Comparison of ENCODE assay signal across 9 mouse cellular contexts in the genomic region with DNA sequence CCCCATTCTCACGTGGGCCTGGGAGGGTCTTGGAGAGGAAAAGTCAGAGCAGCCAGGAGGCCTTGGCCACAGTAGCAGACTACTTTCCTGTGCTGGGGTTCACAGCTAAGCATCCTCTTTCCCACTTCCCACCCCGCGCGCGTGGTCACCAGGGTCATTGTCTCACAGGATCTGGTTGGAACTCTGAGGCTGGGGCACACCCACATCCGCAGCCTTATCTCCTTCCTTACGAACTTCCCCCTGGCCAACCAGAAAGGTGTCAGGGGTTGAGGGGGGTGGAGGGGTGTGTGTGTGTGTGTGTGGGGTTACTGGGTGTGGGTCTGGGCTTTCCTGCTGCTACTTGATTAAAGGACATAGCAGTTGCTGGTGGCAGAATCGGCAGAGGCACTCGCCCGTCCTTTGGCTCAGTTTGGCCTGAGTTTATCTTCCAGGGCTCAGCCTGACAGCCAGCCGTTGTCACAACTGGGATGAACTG. TPM values are rescaled to one million over a fixed set of nuclear protein-coding genes. Genes with fewer than 3 reads are reported as not detected.
DNase-seq lines count a peak whose midpoint lies in the region; ATAC-seq and TF ChIP-seq lines count a peak whose summit lies in the region.
"Had no signal": no experiment of that assay in that cellular context is flagged by ENCODE, and none has a peak within 500 bp of the region (broad histone marks: within the 10 kb centered on the region; RNA-seq: fewer than 3 reads in every experiment).

No protein-coding gene starts in this region.

- no peak overlapping the region for H3K4me3 ChIP-seq in gastrocnemius, adult 2 months
- H3K4me3 ChIP-seq in heart, embryonic 14.5 days (ENCODE audit: control insufficient read depth in 1 of 2, insufficient read depth in 1 of 2, low read depth in 1 of 2, low read length in 2 of 2) = no peak overlapping the region
- no peak overlapping the region for H3K4me3 ChIP-seq in liver, embryonic 11.5 days (ENCODE audit: low read depth, low read length)
- H3K4me3 ChIP-seq: midbrain, embryonic 12.5 days had no signal

- H3K9me3 ChIP-seq in heart, embryonic 14.5 days (ENCODE audit: control insufficient read depth, low read length) = no peaks in the 10 kb centered on the region
- H3K9me3 ChIP-seq in liver, embryonic 11.5 days (ENCODE audit: control insufficient read depth, low read length) = no peaks in the 10 kb centered on the region
- H3K9me3 ChIP-seq: midbrain, embryonic 12.5 days had no signal

- peak; percentile 72 for ATAC-seq in heart, embryonic 14.5 days (ENCODE audit: insufficient number of reproducible peaks, insufficient read depth, low FRiP score, low read depth)
- peak; percentile 84 for ATAC-seq in liver, embryonic 11.5 days (replicated peaks; ENCODE audit: low FRiP score)
- no peak for ATAC-seq in frontal cortex, adult (ENCODE audit: low TSS enrichment)

- no peak overlapping the region for H3K9ac ChIP-seq in heart, embryonic 14.5 days (ENCODE audit: low read length)
- H3K9ac ChIP-seq in liver, embryonic 11.5 days (ENCODE audit: low read depth, low read length) = no peak overlapping the region
- H3K9ac ChIP-seq: midbrain, embryonic 12.5 days had no signal

- DNase-seq in gastrocnemius, adult 2 months = peak; percentile 66
- no peak for DNase-seq in gastrocnemius, postnatal 10 days
- DNase-seq in liver, embryonic 11.5 days (ENCODE audit: low spot score) = peak; percentile 73
- DNase-seq in skeletal muscle tissue, adult 2 months (ENCODE audit: low read depth, low spot score) = peak; percentile 40
- no peak for DNase-seq in right cerebral cortex, postnatal 10 days (ENCODE audit: low spot score in 2 of 2)
- no peak for DNase-seq in cerebellum, postnatal 36 days

- H3K36me3 ChIP-seq in heart, embryonic 14.5 days (ENCODE audit: control insufficient read depth, insufficient read depth, low read length) = no peaks in the 10 kb centered on the region
- no peaks in the 10 kb centered on the region for H3K36me3 ChIP-seq in liver, embryonic 11.5 days (ENCODE audit: control insufficient read depth, insufficient read depth, low read length)
- H3K36me3 ChIP-seq: midbrain, embryonic 12.5 days had no signal

- intact Hi-C loops in gastrocnemius, adult 2 months (cut with DNase I) = no loop called here

- peaks cover 18% of the 10 kb centered on the region for H3K27me3 ChIP-seq in heart, embryonic 14.5 days (ENCODE audit: control insufficient read depth, insufficient read depth, low read length)
- peaks cover 22% of the 10 kb centered on the region for H3K27me3 ChIP-seq in liver, embryonic 11.5 days (replicated peaks; ENCODE audit: control insufficient read depth, insufficient read depth, low read length)
- H3K27me3 ChIP-seq: midbrain, embryonic 12.5 days had no signal

- no peak for TF ChIP-seq CTCF in gastrocnemius, adult 2 months (IDR thresholded peaks at IDR 0.05)

- H3K4me1 ChIP-seq in heart, embryonic 14.5 days (ENCODE audit: control insufficient read depth in 2 of 2, insufficient read depth in 2 of 2, low read length in 2 of 2) = peaks cover 0 to 4% of the 10 kb centered on the region in 2 experiments; a peak in 2 of 4 replicates
- H3K4me1 ChIP-seq in liver, embryonic 11.5 days (replicated peaks; ENCODE audit: control insufficient read depth, insufficient read depth, low read length) = peaks cover 33% of the 10 kb centered on the region

- H3K27ac ChIP-seq in gastrocnemius, adult 2 months = peak overlapping the region; percentile 80
- H3K27ac ChIP-seq in heart, embryonic 14.5 days (replicated peaks in 1 of 2; ENCODE audit: control insufficient read depth in 1 of 2, insufficient read depth in 1 of 2, low read depth in 2 of 2, low read length in 2 of 2) = peak overlapping the region; percentile 23 to 62; a peak in 2 of 4 replicates
- no peak overlapping the region for H3K27ac ChIP-seq in liver, embryonic 11.5 days (ENCODE audit: low read depth, low read length)
- H3K27ac ChIP-seq: midbrain, embryonic 12.5 days had no signal

- WGBS in heart, embryonic 14.5 days = 23% methylated on average over 11 of the region's 11 CpGs
- WGBS in liver, embryonic 11.5 days = 24% methylated on average over 11 of the region's 11 CpGs

- no peak overlapping the region for H3K4me2 ChIP-seq in heart, embryonic 14.5 days (ENCODE audit: low read length)
- peak overlapping the region; percentile 3 for H3K4me2 ChIP-seq in liver, embryonic 11.5 days
- H3K4me2 ChIP-seq: midbrain, embryonic 12.5 days had no signal

RNA-seq across cellular contexts. Expression of gene Cbfa2t3, which starts 13.0 kb away (rescaled TPM):
- 10 to 100 TPM; 18.8 to 23.4 TPM for total RNA-seq in gastrocnemius, adult 2 months (2021)
- 10 to 100 TPM; 19.0 to 20.1 TPM for total RNA-seq in gastrocnemius, postnatal 10 days (2021)
- 4.2 and 6.2 TPM in 2 replicates for polyA plus RNA-seq in heart, embryonic 14.5 days (2014; fragmentation: Nextera tagmentation; extraction: Ambion mirVana)
- 13.8 and 14.4 TPM in 2 replicates for polyA plus RNA-seq in liver, embryonic 11.5 days (2014; fragmentation: Nextera tagmentation; extraction: Ambion mirVana)

Comparison
In these comparisons a context has a peak if more than half of its experiments do, and no peak if none do; other contexts are left out.
1. DNase-seq: peak in gastrocnemius, adult 2 months (single experiment), liver, embryonic 11.5 days (single experiment) and skeletal muscle tissue, adult 2 months (single experiment); none in gastrocnemius, postnatal 10 days (single experiment), right cerebral cortex, postnatal 10 days (0 of 2) and cerebellum, postnatal 36 days (0 of 2).